Mouse (Mus musculus) hindbrain, embryonic 14.5 days (tissue): ENCODE results near the gene Olfr1178. TPM values are rescaled to one million over a fixed set of nuclear protein-coding genes. Genes with fewer than 3 reads are reported as not detected.

Source experiments
- ATAC-seq: fragments of 200-750 bp; cut with Nextera tagmentation; 2 replicates; pipeline ENCODE4 v1.8.0; 2017; ENCODE audit warnings: moderate number of reproducible peaks, mild to moderate bottlenecking, moderate TSS enrichment, moderate library complexity; ENCODE audit not compliant: low FRiP score
- DNase-seq: peaks from one replicate; pipeline ENCODE4 v3.0.0-alpha.2; 2015; ENCODE audit warnings: low spot score
- H3K27ac ChIP-seq: fragments of 300-500 bp; sonication (generic); 2 replicates; pipeline ENCODE4 v1.5.1; 2014; ENCODE audit warnings: mild to moderate bottlenecking, moderate library complexity
- H3K27me3 ChIP-seq: fragments of 300-500 bp; sonication (generic); 2 replicates; pipeline ENCODE4 v1.6.1; 2014; ENCODE audit warnings: mild to moderate bottlenecking, low read length, mixed read lengths; ENCODE audit not compliant: control insufficient read depth, insufficient read depth
- H3K36me3 ChIP-seq: fragments of 300-500 bp; sonication (generic); replicated peaks from 2 replicates; pipeline ENCODE4 v1.6.1; 2014; ENCODE audit not compliant: control insufficient read depth, insufficient read depth
- H3K4me1 ChIP-seq: fragments of 300-500 bp; sonication (generic); replicated peaks from 2 replicates; pipeline ENCODE4 v1.6.1; 2014; ENCODE audit warnings: antibody characterized with exemption, low read length, mixed read lengths; ENCODE audit not compliant: control insufficient read depth, insufficient read depth
- H3K4me2 ChIP-seq: fragments of 300-500 bp; sonication (generic); replicated peaks from 2 replicates; pipeline ENCODE4 v1.6.1; 2014; ENCODE audit warnings: mild to moderate bottlenecking, moderate library complexity
- H3K4me3 ChIP-seq: fragments of 300-500 bp; sonication (generic); replicated peaks from 2 replicates; pipeline ENCODE4 v1.5.1; 2014; ENCODE audit warnings: mild to moderate bottlenecking, low read length
- H3K9ac ChIP-seq: fragments of 300-500 bp; sonication (generic); 2 replicates; pipeline ENCODE4 v1.6.1; 2014
- H3K9me3 ChIP-seq: fragments of 300-500 bp; sonication (generic); 2 replicates; pipeline ENCODE4 v1.6.1; 2016; ENCODE audit warnings: low read length; ENCODE audit not compliant: control insufficient read depth
- WGBS: fragments of 180-500 bp; shearing (Covaris S2); extraction: QIAGEN DNeasy Blood & Tissue Kit; methylation state at CpG from one replicate; pipeline ENCODE4 v1.1.7; 2014; 5-methylcytosine and 5-hydroxymethylcytosine counted together
- polyA plus RNA-seq: library from polyadenylated mRNA; unstranded; fragments of >200 nt; fragmentation: Nextera tagmentation; extraction: Ambion mirVana; gene quantifications from 2 replicates; pipeline ENCODE4 v1.2.1, GENCODE M21; 2014

Gene Olfr1178
- polyA plus RNA-seq: not detected in 2 replicates

DNA sequence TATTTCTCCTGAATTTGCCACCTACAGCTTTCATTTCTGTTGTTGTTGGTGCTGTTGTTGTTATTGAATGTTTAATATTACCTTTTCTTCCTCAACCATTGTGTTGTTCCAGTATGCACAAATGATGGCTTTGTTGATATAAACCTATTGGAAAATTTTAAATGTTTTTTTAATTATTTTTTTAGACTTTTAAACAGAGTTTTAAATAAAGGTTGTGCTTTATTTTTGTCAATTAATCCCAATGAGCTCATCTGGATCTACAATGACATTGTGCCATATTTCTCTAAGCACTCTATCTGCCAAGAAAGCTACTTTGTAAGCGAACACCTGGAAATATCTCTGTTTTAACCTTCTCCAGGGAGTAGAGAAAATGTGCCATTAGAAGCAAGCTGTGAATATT lies at the start of gene Olfr1178:
Olfr1178 (plus strand) TSS at position 301 of the 400 bp plus-strand sequence.
- Histone ChIP-seq H3K27ac (no peak within 1 kb of the TSS), H3K4me3 (no peak within 1 kb of the TSS), H3K4me2 (no peak within 1 kb of the TSS), H3K36me3 (no peaks in the 10 kb centered on the region), H3K4me1 (no peaks in the 10 kb centered on the region), H3K9me3 (no peaks in the 10 kb centered on the region), H3K9ac (no peak within 1 kb of the TSS), H3K27me3 (no peaks in the 10 kb centered on the region)
- no peak for DNase-seq
- 80% methylated on average over 1 of the region's 1 CpGs for WGBS
- no peak for ATAC-seq

DNA sequence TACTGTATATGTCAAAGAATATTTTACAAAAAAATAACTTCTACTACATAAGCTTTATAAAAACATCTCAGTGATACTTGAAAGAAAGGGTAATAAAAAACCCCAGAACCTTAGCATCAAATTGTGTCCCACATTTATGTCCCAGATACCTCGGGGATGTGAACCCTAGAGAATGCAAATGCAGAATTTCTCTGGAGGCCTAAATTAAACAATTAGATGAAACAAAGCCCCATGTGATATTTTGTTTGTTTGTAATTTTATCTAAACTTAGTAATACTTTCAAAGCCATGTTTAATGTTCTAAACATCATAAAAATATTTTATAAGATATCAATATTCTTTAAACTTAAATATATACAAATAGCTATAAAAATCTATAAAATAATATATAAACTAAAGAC lies 40.5 kb upstream of the Olfr1178 start, which contains the start of gene Olfr1177-ps:
Olfr1177-ps (minus strand) TSS at position 101 of the 400 bp plus-strand sequence.
- no peaks in the 10 kb centered on the region for H3K27me3 ChIP-seq
- DNase-seq: no peak
- no peak within 1 kb of the TSS for H3K27ac ChIP-seq
- 81% methylated on average over 1 of the region's 1 CpGs for WGBS
- H3K9me3 ChIP-seq: no peaks in the 10 kb centered on the region
- no peak within 1 kb of the TSS for H3K4me2 ChIP-seq
- H3K36me3 ChIP-seq: no peaks in the 10 kb centered on the region
- H3K4me1 ChIP-seq: no peaks in the 10 kb centered on the region
- H3K4me3 ChIP-seq: no peak within 1 kb of the TSS
- H3K9ac ChIP-seq: no peak within 1 kb of the TSS
- no peak for ATAC-seq

DNA sequence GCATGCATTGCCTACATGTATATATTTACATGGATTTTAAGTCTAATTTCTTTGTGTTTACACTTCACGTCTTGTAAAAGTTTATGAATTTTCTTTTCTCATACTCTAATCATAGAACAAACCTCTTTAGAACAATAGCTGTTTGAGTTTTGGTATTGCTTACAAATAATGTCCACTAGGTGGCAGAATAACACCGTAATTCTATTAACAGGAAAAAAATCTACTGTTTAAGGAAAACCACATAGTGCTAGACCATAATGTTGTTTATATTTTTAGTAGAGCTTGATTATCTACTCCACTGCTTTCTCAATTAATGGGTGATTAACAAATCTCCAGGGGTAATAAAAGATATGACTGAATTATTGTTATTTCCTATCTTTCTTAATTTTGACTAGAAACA lies 30.6 kb upstream of the Olfr1178 start:
- ATAC-seq (peak; percentile 60; the same call in 1 of the 2 replicates), DNase-seq (peak; percentile 85)
- H3K4me2 ChIP-seq: no peak overlapping the region
- no peaks in the 10 kb centered on the region for H3K4me1 ChIP-seq
- no peak overlapping the region for H3K9ac ChIP-seq
- no peak overlapping the region for H3K4me3 ChIP-seq
- WGBS: 5% methylated on average over 2 of the region's 2 CpGs
- H3K27me3 ChIP-seq: no peaks in the 10 kb centered on the region
- H3K27ac ChIP-seq: no peak overlapping the region
- no peaks in the 10 kb centered on the region for H3K36me3 ChIP-seq
- H3K9me3 ChIP-seq: no peaks in the 10 kb centered on the region

DNA sequence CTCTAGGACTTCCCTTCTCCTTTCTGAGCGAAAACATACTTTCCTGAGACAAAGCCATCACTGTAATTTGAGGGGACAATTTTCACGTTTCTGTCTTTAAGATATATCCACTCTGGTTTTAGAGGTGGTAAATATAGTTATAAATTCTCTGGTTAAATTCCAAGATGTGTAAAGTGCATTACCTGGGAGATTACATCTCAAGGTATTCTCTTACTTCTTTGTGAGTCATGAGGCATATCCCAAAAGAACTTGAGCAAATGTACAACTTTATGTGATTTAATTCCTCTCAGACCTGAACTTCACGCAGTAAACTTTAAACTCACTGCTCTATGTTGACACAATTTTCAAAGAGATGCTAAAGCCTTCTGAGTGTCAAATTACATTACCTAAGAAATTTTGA lies 19.5 kb downstream of the Olfr1178 start, which contains the start of gene Olfr1179:
Olfr1179 (minus strand) TSS at position 101 of the 400 bp plus-strand sequence.
- no peak for ATAC-seq
- H3K9ac ChIP-seq: no peak within 1 kb of the TSS
- H3K4me1 ChIP-seq: no peaks in the 10 kb centered on the region
- H3K36me3 ChIP-seq: no peaks in the 10 kb centered on the region
- H3K4me3 ChIP-seq: no peak within 1 kb of the TSS
- no peaks in the 10 kb centered on the region for H3K27me3 ChIP-seq
- H3K4me2 ChIP-seq: no peak within 1 kb of the TSS
- H3K9me3 ChIP-seq: no peaks in the 10 kb centered on the region
- WGBS: 91% methylated on average over 3 of the region's 3 CpGs
- DNase-seq: no peak
- H3K27ac ChIP-seq: no peak within 1 kb of the TSS

DNA sequence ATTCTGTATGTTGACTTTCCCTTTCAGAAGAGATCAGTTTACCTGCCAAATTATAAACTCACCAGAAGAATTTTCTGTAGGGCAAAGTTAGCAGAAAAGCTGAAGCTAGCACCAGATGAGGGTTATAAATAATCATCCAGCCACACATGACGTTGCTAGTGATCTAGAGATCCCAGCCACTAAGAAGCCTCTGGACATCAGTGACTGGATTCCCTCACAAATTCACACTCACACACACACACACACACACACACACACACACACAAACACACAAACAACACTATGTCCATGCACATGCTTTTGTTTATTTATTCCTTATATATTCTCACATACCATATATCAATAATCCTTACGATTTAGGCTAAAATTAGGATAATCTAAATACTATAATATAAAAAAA lies 32.2 kb downstream of the Olfr1178 start, which contains the start of gene Olfr1180:
Olfr1180 (minus strand) TSS at position 101 of the 400 bp plus-strand sequence.
- Histone ChIP-seq H3K4me1 (no peaks in the 10 kb centered on the region), H3K36me3 (no peaks in the 10 kb centered on the region), H3K27me3 (no peaks in the 10 kb centered on the region), H3K9me3 (no peaks in the 10 kb centered on the region), H3K4me3 (no peak within 1 kb of the TSS), H3K27ac (no peak within 1 kb of the TSS), H3K9ac (no peak within 1 kb of the TSS), H3K4me2 (no peak within 1 kb of the TSS)
- DNase-seq (no peak), ATAC-seq (no peak)
- 85% methylated on average over 2 of the region's 2 CpGs for WGBS

DNA sequence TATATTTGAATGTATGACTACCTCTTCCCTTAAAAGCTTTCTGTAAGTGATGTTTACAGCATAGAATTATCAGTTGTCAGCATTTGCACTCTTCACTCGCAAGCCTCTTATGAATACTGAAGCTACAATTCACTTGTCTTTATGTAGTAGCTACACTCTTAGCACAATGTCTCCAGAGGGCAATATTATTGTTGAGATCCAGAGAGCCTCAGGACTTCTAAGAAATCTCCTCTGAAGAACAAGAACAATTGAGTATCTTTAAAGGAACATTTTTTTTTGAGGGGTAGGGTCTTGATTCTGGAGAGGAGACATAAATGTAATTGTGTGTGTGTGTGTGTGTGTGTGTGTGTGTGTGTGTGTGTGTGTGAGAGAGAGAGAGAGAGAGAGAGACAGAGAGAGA lies 39.2 kb downstream of the Olfr1178 start, which contains the start of gene Olfr1181:
Olfr1181 (minus strand) TSS at position 101 of the 400 bp plus-strand sequence.
- 94% methylated on average over 1 of the region's 1 CpGs for WGBS
- DNase-seq (no peak), ATAC-seq (no peak)
- Histone ChIP-seq H3K36me3 (no peaks in the 10 kb centered on the region), H3K4me2 (no peak within 1 kb of the TSS), H3K4me3 (no peak within 1 kb of the TSS), H3K4me1 (no peaks in the 10 kb centered on the region), H3K27me3 (no peaks in the 10 kb centered on the region), H3K9ac (no peak within 1 kb of the TSS), H3K9me3 (no peaks in the 10 kb centered on the region), H3K27ac (no peak within 1 kb of the TSS)

DNA sequence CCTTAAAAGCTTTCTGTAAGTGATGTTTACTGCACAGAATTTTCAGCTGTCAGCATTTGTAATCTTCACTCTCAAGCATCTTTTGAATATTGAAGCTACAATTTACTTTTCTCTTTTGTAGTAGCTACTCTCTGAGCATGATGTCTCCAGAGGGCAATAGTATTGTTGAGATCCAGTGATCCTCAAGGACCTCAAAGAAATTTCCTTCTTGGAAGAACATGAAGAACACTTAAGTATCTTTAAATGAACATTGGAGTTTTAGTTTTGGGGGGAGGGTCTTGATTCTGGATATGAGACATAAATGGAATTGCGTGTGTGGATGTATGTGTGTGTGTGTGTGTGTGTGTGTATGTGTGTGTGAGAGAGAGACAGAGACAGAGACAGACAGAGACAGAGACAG lies 62.2 kb downstream of the Olfr1178 start, which contains the start of gene Gm13757:
Gm13757 (minus strand) TSS at position 101 of the 400 bp plus-strand sequence.
- DNase-seq (no peak), ATAC-seq (no peak)
- Histone ChIP-seq H3K9me3 (no peaks in the 10 kb centered on the region), H3K9ac (no peak within 1 kb of the TSS), H3K27ac (no peak within 1 kb of the TSS), H3K27me3 (no peaks in the 10 kb centered on the region), H3K4me2 (no peak within 1 kb of the TSS), H3K36me3 (no peaks in the 10 kb centered on the region), H3K4me1 (no peaks in the 10 kb centered on the region), H3K4me3 (no peak within 1 kb of the TSS)
- 100% methylated on average over 1 of the region's 1 CpGs for WGBS

Other genes starting within 250 kb of the Olfr1178 start
- not detected in 2 replicates for gene Olfr1167, start 231.9 kb upstream of the Olfr1178 start, polyA plus RNA-seq
- gene Olfr1168, start 205.2 kb upstream of the Olfr1178 start, polyA plus RNA-seq: not detected in 2 replicates
- gene Olfr1170, start 158.7 kb upstream of the Olfr1178 start, polyA plus RNA-seq: not detected in 2 replicates
- gene Olfr1173, start 107.2 kb upstream of the Olfr1178 start, polyA plus RNA-seq: not detected in 2 replicates
- not detected in 2 replicates for gene Olfr1174-ps, start 71.9 kb upstream of the Olfr1178 start, polyA plus RNA-seq
- not detected in 2 replicates for gene Olfr1175-ps, start 59.8 kb upstream of the Olfr1178 start, polyA plus RNA-seq
- not detected in 2 replicates for gene Olfr1176, start 50.3 kb upstream of the Olfr1178 start, polyA plus RNA-seq
- gene Olfr1177-ps, start 40.6 kb upstream of the Olfr1178 start, polyA plus RNA-seq: not detected in 2 replicates
- gene Olfr1179, start 19.4 kb downstream of the Olfr1178 start, polyA plus RNA-seq: not detected in 2 replicates
- not detected in 2 replicates for gene Olfr1180, start 32.1 kb downstream of the Olfr1178 start, polyA plus RNA-seq
- gene Olfr1181, start 39.1 kb downstream of the Olfr1178 start, polyA plus RNA-seq: not detected in 2 replicates
- gene Gm13757, start 62.1 kb downstream of the Olfr1178 start, polyA plus RNA-seq: not detected in 2 replicates
- not detected in 2 replicates for gene Olfr1183, start 67.8 kb downstream of the Olfr1178 start, polyA plus RNA-seq
- gene Olfr1184, start 96.5 kb downstream of the Olfr1178 start, polyA plus RNA-seq: not detected in 2 replicates
- not detected in 2 replicates for gene Olfr1185-ps1, start 106.3 kb downstream of the Olfr1178 start, polyA plus RNA-seq
- gene Olfr1186, start 131.5 kb downstream of the Olfr1178 start, polyA plus RNA-seq: not detected in 2 replicates
- gene Olfr1188, start 169.9 kb downstream of the Olfr1178 start, polyA plus RNA-seq: not detected in 2 replicates
- not detected in 2 replicates for gene Olfr1189, start 199.4 kb downstream of the Olfr1178 start, polyA plus RNA-seq